Mouse (Mus musculus): ENCODE data around the gene Samm50.

DNA sequence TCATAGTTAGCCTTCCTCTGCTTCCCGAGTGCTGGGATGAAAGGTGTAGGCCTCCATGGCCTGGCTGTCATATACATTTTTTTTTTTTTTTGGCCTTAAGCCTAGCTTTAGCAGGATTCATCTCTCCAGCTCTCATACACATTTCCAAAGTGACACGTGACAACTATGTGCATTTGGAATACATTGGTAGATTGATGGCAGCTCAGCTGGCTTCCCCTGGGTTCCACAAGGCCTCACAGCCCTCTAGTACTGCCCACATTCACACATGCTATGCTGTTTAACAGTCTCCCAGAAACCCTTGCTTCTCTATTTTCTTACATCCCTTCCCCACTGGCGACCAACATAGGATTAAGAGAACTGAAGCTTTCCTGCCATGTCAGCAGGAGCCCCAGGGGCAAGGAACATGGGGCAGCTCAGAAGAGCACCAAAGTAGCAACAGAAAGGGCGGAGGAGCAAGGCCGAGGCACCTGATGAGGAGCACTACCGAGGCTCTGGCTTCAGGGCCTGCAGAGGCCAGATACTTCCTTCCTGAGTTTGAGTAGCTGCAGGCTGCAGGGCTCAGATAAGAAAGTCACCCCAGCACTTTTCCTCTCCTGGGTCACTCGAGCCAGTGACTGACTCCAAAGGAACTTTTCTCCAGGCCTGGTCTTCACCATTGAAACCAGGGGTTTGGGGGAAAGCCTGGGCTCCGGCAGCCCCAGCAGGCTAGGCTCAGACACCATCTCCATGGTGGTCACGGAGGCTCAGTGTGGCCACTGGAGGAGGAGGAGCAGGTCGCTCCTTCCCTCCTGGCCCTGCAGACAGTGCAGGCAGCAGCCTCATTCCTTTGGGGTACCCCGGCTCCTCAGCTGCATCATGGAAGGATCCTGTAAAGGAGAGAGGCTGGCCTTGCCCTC lies 17.7 kb downstream of the Samm50 start:
- TF ChIP-seq CTCF (IDR thresholded peaks at IDR 0.05; ENCODE audit: insufficient read depth, low read length) (no peak), POLR2A (IDR thresholded peaks at IDR 0.05; ENCODE audit: borderline replicate concordance, extremely low read depth, low read depth, low read length) (no peak)

All from lung, adult 2 months (tissue).